Mouse (Mus musculus) erythroid progenitor cell, adult 5-6 weeks (primary cell): Measurements from ENCODE around the gene Setx. TPM values are rescaled to one million over a fixed set of nuclear protein-coding genes. Genes with fewer than 3 reads are reported as not detected.
"Not testable (repeated sequence)": the region's sequence is repeated elsewhere in the genome, so short reads cannot be mapped to it uniquely, and the experiment has no call there.

ENCODE experiments used
- ATAC-seq: replicated peaks from 2 replicates; pipeline ENCODE4 v1.8.0; 2016; ENCODE audit warnings: moderate number of reproducible peaks, mild to moderate bottlenecking, moderate TSS enrichment, inconsistent platforms; ENCODE audit not compliant: poor library complexity, low FRiP score, severe bottlenecking
- total RNA-seq, 2 experiments: library from RNA; stranded (forward) in 1 of 2; stranded (reverse) in 1 of 2; fragments of 150-400 nt in 1 of 2; fragments of 186-747, 209-891 nt in 1 of 2; gene quantifications; 2 replicates each; pipeline versions ENCODE4 v1.2.3 to v1.2.4; 2015 to 2017; ENCODE audit warnings: low replicate concordance in 2 of 2

The Setx gene
- total RNA-seq (2015; ENCODE audit: low replicate concordance): 21.6 and 28.1 TPM in 2 replicates
- 44.9 and 45.2 TPM in 2 replicates for total RNA-seq (2017; ENCODE audit: low replicate concordance)

- no peak for ATAC-seq
Observed at GRCm38 (mm10) chr2:29123907-29124569, at the start of gene Setx. Setx (plus strand) TSS chr2:29124181.

- no peak for ATAC-seq
Observed at GRCm38 (mm10) chr2:29074676-29075075, 49.3 kb upstream of the Setx start.

GRCm38 (mm10) chr2:29075331-29076070, 48.5 kb upstream of the Setx start:
- no peak for ATAC-seq

DNA sequence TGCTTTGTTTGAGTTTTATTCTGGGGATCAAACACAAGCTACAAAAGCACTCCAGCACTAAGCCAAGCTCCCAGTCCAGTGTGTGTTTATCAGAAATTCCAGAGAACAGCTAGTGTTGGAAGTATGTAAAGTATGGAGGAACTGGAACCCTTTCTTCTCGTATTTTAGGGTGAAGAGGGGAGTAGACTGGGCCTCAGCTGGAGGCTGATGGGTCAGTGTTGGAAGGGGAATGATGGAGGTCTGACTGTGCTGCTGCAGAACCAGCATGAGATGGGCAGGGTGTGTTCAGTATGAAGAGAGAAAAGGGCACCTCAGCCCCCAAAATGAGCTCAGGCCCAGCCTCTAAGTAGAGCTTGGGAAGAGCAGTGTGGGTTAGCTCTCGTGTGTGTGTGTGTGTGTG, 47.8 kb upstream of the Setx start:
- no peak for ATAC-seq

DNA sequence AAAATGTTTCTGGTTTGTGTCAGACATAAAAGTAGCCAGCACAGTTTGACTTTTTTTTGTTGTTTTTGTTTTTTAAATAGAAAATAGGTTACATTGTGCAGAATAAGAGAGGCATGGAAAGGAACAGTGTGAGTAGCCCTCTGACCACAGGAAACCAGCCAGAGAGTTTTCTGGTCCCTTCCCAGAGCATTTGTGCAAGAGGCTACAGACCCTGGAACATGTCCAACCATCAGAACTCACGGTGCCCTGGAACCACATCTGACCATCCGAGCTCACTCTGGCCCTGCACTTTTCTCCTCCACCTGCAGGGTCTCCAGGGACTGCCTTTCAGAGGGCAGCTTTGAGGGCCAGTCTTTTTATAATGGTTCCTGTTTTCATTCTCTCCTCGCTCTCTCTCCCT, 42.0 kb upstream of the Setx start:
- no peak for ATAC-seq

DNA sequence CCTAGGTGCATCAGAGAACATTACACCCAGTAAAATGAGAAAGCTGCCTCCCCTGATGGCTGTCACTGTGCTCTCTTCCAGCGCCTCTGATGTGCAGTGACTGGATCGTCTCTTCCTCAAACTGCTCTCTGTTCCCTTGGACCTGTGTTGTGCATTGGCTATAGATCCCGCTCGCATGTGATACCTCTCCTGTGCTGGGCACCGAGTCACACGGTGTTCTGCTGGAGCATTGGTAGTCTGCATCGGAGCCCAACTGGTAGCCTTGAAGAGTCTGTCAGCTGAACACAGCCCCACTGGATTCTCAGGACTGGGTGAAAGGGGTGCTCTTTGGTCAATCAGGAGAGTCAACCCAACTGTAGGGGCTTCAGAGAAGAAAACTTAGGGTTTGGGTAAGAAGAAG, 38.0 kb upstream of the Setx start:
- no peak for ATAC-seq

DNA sequence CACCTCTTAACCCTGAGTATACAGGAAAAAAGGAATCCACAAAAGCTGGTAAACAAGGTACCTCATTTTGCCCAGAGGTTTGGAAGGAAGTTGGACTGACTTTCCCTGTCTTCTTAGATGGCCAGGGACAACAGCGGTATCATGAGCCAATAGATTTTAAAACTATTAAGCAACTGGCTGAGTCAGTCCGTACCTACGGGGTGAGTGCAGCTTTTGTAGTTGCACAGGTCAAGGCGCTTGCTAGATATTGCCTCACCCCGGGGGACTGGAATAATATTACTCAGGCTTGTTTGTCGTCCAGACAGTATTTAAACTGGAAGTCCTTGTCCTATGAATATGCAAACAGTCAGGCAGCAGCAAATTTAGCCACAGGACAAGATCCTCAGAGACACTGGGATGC, 34.7 kb upstream of the Setx start:
- ATAC-seq: not testable (repeated sequence)

DNA sequence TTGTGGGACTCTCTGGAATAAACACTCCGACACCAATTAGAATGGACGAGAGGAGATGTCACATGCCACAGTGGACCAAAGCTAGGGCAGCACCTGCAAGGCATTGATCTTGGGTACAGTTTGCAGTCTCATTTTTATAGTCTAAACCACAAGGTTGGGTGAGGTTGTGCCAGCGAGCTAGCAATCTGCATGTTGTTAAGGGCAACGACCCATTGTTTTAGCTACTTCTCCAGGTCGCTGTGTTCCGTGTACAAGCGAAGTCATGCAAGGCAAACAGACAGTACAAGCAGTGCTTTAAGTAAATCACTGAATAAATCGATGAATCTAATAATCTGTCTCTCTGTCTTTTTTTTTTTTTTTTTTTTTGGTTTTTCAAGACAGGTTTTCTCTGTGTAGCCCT, 28.3 kb upstream of the Setx start:
- ATAC-seq: no peak

- ATAC-seq: no peak
Observed at GRCm38 (mm10) chr2:29096751-29097150, 27.2 kb upstream of the Setx start.

DNA sequence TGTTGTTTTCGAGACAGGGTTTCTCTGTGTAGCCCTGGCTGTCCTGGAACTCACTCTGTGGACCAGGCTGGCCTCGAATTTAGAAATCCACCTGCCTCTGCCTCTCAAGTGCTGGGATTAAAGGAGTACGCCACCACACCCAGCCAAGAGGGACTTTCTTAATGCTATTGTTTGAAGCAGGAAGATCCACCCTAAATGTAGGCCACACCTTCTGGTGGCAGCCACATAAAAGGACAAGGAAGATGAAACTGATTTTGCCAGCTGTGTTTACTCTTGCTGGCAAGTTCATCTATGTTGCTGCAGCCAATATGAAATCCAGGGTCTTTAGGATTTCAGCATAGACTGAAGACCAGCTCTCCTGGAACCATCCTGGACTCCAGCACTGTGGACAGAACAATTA, 26.5 kb upstream of the Setx start:
- ATAC-seq: no peak

DNA sequence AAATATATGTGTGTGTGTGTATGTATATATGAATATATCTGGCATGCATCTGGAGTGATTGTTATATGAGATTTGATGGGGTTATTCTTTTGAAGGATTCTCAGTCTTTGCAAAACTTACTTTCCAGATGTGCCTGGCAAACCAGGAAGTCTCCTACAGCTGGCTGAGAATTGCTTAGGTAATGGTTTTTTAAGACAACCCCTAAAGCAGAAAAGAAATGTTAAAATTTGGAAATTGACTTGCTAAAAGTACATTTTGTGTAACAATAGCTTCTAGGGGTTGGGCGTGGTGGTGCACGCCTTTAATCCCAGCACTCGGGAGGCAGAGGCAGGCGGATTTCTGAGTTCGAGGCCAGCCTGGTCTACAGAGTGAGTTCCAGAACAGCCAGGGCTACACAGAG, 26.0 kb upstream of the Setx start:
- ATAC-seq: not testable (repeated sequence)

GRCm38 (mm10) chr2:29098786-29099185, 25.2 kb upstream of the Setx start:
- ATAC-seq: no peak

GRCm38 (mm10) chr2:29099646-29100045, 24.3 kb upstream of the Setx start:
- no peak for ATAC-seq

GRCm38 (mm10) chr2:29100822-29101534, 23.0 kb upstream of the Setx start:
- peak; percentile 14; the same call in 1 of the 2 replicates for ATAC-seq

DNA sequence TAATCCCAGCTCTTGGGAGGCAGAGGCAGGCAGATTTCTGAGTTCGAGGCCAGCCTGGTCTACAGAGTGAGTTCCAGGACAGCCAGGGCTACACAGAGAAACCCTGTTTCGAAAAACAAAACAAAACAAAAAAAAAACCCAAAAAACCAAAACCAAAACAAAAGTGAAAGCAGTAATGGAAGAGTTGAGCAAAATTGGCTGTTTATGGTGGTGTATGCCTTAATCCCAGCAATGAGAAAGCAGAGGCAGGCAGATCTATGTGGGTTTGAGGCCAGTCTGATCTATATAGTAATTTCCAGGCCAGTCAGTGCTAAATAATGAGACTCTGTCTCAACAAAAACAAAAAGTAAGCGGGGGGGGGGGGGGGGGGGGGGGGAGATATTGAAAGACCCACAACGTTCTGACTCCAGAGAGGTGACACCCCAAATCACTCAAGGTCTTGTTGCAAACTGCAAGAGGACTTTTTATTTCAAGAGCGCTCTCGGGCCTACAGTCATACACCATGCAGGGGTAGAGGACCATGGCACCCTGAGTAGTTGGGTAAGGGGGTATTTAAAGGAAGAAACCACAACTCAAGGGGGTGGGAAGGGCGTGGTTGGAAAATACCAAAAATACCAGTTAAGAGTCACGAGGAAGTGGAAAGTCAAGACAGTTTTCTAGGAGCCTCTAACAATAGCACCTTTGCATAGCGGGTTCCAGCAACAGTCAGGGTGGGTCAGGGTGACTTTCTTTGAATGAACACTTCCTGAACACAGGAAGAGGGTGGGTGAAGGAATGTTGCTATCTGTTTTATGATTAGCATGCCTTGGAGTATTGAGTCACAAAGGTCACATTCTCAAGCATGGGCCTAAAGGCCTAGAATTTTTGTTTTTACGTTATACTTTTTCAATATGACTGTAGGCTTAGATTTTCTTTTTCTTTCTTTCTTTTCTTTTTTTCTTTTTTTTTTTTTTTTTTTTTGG, 21.3 kb upstream of the Setx start:
- not testable (repeated sequence) for ATAC-seq

GRCm38 (mm10) chr2:29120969-29121368, 3.0 kb upstream of the Setx start:
- no peak for ATAC-seq

DNA sequence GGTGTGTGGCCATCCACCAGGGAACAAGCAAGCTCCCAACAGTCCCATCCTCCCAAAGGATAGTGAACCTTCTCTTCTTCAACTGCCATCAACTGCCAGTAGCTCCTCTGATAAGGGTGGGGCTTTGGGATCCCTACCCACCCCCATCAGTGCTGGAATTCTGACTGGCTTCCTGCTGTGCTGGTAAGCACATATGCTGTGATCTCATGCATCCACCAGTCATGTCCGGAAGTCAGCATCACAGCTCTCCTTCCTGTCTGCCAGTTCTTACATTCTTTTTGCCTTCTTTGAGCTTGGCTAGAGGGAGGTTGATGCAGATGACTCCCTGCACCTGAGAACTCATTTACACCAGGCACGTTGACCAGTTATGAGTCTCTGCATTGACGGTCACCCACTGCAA, 1.5 kb upstream of the Setx start:
- ATAC-seq: no peak

- 0 out of 2 replicates have a peak, but pooled peaks have one; percentile 4 for ATAC-seq
Observed at GRCm38 (mm10) chr2:29124571-29124935, 572 bp downstream of the Setx start.

DNA sequence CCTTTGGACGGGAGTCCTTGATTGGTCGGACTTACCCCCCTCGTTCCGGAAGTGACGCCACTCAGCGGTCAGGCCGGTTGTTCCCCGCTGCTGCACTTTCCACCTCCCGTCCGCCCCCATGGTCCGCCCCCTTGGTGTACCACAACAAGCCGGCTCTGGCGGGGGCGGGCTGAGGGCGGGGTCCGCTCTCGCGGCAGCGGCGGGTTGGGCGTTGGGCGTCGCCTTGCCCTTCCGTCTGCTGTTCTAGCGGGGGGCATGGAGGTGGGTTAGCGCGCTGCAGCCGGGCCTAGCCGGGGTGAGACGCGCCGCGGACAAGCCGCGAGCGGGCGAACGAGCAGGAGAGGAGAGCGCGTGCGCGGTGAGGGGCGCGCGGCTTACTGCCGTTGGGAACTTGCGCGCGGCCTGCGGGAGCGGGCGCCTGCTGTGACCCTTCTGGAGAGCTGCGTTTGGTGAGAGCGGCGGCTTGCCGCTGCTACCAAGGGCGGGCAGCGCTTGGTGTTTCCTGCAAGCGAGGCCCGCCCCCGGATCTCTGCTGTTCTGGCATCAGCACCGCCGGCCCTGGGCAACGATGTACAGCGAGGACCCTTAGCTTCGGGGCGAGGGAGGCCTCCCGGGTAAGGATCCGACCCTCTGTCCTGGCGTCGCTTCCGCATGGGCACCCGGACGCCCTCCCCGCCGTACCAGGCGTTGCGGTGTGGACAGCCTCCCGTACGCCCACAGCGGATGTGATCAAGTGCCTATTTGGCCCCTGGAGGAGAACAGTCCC, 1.1 kb downstream of the Setx start:
- peak; percentile 95 for ATAC-seq
